Mouse (Mus musculus): ENCODE results near the gene E130114P18Rik. TPM values are rescaled to one million over a fixed set of nuclear protein-coding genes. Genes with fewer than 3 reads are reported as not detected.

The E130114P18Rik gene
- polyA plus RNA-seq, 1 experiment from 2014 or later = 21.3 TPM

DNA sequence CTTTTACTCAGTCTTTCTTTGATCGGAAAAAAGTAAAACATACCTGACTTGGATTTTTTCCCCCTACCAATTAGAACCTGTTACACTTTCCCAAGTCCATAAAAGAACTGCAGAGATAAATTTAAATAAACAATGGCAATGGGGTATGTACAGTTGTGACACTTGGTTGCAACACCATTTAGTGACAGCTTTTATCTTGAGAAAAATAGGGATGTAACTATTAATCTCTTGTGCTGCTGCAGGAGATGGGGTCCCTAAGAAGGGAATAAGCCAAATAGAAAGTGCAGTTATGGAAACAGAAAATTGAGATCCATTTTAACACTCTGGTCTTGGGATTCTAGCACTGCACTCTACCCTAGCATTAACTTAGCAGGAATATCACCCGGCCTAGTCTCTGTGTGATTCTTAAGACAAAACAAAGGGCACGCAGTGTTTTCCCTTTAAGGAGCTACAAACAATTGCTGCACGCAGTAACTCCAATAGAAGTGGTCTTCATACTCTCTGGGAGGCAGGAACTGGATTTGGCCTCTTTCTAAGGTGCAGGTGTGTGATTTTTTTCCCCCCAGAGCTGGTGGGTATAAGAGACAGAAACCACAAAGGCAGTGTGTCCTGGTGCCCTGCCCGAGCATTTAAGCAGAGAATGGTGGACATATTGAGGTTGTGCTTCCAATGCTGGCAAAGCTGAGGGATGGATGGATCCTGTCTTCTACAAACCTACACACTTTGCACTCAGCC lies 25.4 kb downstream of the E130114P18Rik start:
- H3K4me1 ChIP-seq = peaks cover 48% of the 10 kb centered on the region
- peaks cover 97% of the 10 kb centered on the region for H3K27me3 ChIP-seq (ENCODE audit: poor library complexity, severe bottlenecking)
- DNase-seq (ENCODE audit: extremely low spot score, low spot score) = no peak
- H3K4me3 ChIP-seq = peak overlapping the region; percentile 55
- no peaks in the 10 kb centered on the region for H3K9me3 ChIP-seq
- H3K36me3 ChIP-seq (replicated peaks) = no peaks in the 10 kb centered on the region
- 8% methylated on average over 5 of the region's 5 CpGs for whole genome bisulfite sequencing
- peak overlapping the region; percentile 84; the same call in 1 of the 2 replicates for H3K27ac ChIP-seq

DNA sequence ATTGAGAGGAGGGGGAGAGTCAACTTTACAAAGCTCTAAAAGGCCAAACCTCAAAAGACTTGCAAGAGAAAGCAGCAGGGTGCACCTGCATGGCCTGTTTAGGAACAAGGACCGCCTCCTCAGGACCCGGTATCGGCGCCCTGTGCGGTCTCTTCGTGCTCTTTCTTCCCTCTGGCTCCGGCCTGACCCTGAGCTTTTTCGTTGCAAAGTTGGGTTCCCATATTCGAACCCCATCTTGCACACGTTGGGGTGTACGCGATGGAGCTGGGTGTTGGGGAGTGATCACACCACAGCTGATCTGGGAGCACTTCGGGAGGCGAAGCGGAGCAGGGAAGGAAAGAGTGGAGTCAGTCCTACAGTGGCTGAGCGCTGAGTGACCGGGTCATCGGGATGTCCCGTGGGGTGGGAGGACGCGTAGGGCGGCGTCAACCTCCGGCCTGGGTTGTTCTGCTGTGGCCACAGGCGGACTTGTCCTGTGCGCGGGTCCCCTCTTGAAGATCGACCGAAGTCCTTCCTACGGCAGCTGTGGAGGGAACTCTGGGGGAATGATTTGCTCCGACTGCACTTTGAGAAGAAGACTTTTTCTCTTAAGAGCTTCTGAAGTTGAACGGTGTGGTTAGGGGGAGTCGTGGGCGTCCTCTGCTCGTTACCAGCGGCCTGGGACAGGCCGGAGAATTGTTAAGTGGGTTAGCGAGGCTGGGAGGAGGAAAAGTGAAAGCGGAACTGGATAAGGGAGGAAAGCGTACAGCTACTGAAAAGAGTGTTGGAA lies 26.2 kb downstream of the E130114P18Rik start:
- Histone ChIP-seq H3K36me3 (replicated peaks) (no peaks in the 10 kb centered on the region), H3K27me3 (ENCODE audit: poor library complexity, severe bottlenecking) (peaks cover 96% of the 10 kb centered on the region), H3K9me3 (no peaks in the 10 kb centered on the region), H3K4me3 (peak overlapping the region; percentile 55), H3K27ac (peak overlapping the region; percentile 84), H3K4me1 (peaks cover 41% of the 10 kb centered on the region)
- peak; percentile 69 for DNase-seq (ENCODE audit: extremely low spot score, low spot score)
- WGBS = under 1% methylated on average over 40 of the region's 40 CpGs

DNA sequence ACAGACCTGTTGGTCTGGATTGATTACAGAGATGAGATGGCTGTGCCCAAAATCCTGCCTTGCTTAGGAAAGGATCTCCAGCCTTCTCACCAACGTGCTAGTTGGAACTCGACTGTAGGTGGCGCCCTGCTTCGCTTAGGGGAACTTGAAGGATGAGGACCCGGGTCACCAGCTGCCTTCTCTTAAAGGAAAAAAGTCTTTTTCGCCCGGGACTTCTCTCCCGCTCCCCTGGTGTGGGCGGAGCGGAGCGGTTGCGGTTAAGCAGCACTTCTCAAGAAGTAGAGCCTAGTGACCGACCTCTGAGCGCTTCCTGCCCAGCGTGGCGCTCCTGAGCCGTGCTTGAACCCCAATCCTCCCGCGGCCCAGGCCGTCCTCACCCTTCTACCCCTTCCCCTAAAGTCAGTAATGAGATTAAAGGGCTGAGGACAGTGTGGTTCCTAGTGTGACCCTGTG lies 26.8 kb downstream of the E130114P18Rik start:
- WGBS = 0% methylated on average over 20 of the region's 20 CpGs
- peak overlapping the region; percentile 84 for H3K27ac ChIP-seq
- H3K27me3 ChIP-seq (ENCODE audit: poor library complexity, severe bottlenecking) = peaks cover 96% of the 10 kb centered on the region

DNA sequence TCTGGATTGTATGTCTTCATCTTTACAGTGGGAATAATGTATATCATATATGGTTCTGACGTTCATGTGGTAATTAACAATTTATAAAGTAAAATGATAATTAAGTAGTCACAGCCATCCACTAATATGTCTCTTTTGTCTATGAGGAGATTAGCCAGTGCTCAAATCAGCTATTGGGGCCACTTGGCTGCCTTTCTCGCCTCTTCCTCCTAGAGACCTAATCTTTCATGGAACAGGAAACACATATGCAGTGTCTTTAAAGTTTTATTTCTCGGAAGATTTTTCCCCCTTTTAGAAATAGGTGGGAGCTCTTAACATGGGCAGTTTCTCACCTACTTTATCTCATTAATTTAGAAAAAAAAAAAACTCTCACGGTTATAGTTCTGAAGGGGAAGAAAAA lies 27.5 kb downstream of the E130114P18Rik start:
- H3K27me3 ChIP-seq (ENCODE audit: poor library complexity, severe bottlenecking) = peaks cover 94% of the 10 kb centered on the region
- no peaks in the 10 kb centered on the region for H3K9me3 ChIP-seq
- DNase-seq (ENCODE audit: extremely low spot score, low spot score) = no peak
- H3K4me1 ChIP-seq = peaks cover 50% of the 10 kb centered on the region
- no peak overlapping the region for H3K4me3 ChIP-seq
- 44% methylated on average over 4 of the region's 4 CpGs for WGBS
- H3K27ac ChIP-seq = no peak overlapping the region
- no peaks in the 10 kb centered on the region for H3K36me3 ChIP-seq (replicated peaks)

More for the DNA sequence above, 26.8 kb downstream of the E130114P18Rik start:
- H3K4me3 ChIP-seq = peak overlapping the region; percentile 55
- no peaks in the 10 kb centered on the region for H3K36me3 ChIP-seq (replicated peaks)
- H3K9me3 ChIP-seq = no peaks in the 10 kb centered on the region
- DNase-seq (ENCODE audit: extremely low spot score, low spot score) = peak; percentile 87
- peaks cover 44% of the 10 kb centered on the region for H3K4me1 ChIP-seq

DNA sequence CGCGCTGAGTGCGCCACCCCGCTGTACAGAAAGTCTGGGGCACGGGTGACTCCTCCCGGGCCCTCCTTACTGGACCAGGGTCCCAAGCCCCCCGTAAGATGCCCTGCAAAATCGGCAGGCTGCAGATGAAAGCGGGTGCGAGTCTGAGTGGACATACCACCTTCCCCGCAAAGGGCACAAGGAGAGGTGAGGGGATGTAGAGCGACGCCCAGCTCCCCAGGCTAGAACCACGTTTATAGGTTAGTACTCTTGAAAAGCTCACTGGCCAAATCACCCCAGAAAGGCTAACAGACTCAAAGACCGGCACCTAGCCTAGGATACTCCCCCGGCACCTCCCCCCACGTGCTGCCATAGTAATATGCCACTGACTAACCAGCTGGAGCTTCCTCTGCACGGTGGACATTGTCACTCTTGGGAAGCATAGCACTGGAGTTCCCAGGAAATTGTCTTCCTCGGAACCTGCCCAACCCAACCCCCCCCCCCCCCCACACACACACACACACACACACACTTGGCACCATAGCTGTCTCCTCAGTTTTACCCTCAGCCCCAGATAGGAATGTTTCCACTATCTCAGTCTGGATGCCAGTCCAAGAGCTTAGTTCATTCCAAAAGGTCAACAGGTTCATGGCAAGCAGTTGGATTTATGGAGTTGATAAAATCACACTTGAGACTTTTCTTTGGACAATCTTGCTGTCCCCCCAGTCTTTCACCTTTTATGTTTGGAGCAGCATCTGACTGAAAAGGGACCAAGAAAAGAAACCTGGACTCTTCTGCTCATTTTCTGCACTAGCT lies 31.6 kb downstream of the E130114P18Rik start:
- H3K36me3 ChIP-seq (replicated peaks) = no peaks in the 10 kb centered on the region
- H3K4me1 ChIP-seq = peaks cover 22% of the 10 kb centered on the region
- DNase-seq (ENCODE audit: extremely low spot score, low spot score) = no peak
- H3K27ac ChIP-seq = peak overlapping the region; percentile 82
- no peaks in the 10 kb centered on the region for H3K9me3 ChIP-seq
- WGBS = 9% methylated on average over 19 of the region's 19 CpGs
- H3K27me3 ChIP-seq (ENCODE audit: poor library complexity, severe bottlenecking) = peaks cover 67% of the 10 kb centered on the region
- H3K4me3 ChIP-seq = peak overlapping the region; percentile 50

DNA sequence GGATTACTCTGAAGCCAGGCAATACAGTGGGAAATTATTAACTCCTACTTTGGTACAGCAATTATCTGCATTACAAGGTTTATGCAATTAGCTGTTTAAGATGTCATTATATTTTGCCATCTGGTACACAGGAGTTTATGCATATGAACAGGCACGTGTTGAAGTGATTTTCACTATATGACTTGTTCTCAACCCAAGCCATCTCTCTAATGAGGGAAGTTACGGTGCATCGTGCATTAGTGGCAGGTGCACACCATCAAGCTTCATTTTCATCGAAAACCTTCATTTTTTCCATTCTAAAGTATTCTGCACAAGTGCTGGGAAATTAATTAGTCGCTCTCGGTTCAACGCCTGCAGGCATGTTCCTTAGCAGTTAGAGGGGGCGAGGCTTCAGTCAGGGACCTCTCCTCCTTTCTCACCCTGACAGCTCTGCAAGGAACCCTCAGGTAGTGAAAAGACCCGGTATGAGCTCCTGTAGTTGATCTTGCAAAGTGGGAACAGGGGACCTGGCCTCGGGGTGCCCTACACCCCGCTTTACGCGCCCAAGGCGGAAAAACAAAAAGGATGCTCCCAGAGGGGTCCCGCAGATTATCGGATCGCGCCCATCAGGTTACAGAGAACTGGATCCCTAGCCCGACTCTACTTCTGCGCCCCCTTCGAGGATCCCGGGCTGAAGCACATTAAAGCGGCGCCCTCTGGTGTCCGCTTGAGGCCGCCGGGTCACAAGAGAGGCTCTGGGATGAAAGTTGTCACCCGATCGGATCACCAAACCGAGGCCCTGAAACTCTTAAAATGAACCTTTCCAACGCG lies 32.4 kb downstream of the E130114P18Rik start:
- DNase-seq (ENCODE audit: extremely low spot score, low spot score) = peak; percentile 82
- Histone ChIP-seq H3K4me1 (peaks cover 14% of the 10 kb centered on the region), H3K9me3 (no peaks in the 10 kb centered on the region), H3K36me3 (replicated peaks) (no peaks in the 10 kb centered on the region), H3K27me3 (ENCODE audit: poor library complexity, severe bottlenecking) (peaks cover 60% of the 10 kb centered on the region), H3K4me3 (peak overlapping the region; percentile 50), H3K27ac (peak overlapping the region; percentile 82)
- 7% methylated on average over 32 of the region's 32 CpGs for WGBS

DNA sequence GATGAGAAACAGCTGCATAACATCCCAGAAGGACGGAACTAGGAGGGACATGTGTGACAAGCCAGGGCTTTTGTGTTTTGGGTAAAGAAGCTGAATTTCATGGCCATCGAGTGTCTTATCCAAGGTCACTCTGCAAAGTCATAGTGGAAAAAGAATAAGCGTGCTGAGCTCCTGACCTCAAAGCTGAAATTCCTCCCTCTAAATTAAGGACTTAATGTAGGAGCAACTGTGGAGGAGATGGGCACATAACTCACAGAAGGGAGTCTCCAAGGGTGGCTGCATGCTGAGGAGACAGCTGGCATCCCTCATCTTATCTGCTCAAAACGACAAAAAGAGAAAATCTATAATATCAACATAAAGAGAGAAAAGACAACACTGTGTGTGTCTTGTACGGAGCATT lies 33.9 kb downstream of the E130114P18Rik start:
- 82% methylated on average over 5 of the region's 5 CpGs for WGBS
- H3K4me1 ChIP-seq = peaks cover 14% of the 10 kb centered on the region
- H3K27me3 ChIP-seq (ENCODE audit: poor library complexity, severe bottlenecking) = peaks cover 44% of the 10 kb centered on the region
- H3K36me3 ChIP-seq (replicated peaks) = no peaks in the 10 kb centered on the region
- no peak overlapping the region for H3K27ac ChIP-seq
- no peak overlapping the region for H3K4me3 ChIP-seq
- H3K9me3 ChIP-seq = no peaks in the 10 kb centered on the region
- DNase-seq (ENCODE audit: extremely low spot score, low spot score) = no peak

DNA sequence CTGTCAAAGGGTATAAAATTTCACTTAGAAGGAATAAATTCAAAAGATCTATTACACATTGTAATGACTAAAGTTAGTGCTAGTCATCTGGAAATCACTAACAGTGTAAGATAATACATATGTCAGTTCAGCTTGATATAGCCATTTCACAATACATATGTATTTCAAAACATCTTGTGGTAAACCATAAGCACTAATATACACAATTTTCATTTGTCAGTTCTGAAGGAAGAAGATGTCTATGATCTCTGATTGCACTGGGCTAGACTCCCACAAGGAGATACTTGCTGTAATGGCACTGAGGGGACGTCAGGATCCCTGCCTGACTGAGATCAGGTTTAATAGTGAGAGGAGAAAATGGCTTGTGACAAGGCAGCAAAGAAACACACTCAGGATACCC lies 44.5 kb downstream of the E130114P18Rik start:
- no peak overlapping the region for H3K27ac ChIP-seq
- no peaks in the 10 kb centered on the region for H3K36me3 ChIP-seq (replicated peaks)
- no peak overlapping the region for H3K4me3 ChIP-seq
- H3K4me1 ChIP-seq = no peaks in the 10 kb centered on the region
- WGBS = 52% methylated on average over 1 of the region's 1 CpGs
- no peak for DNase-seq (ENCODE audit: extremely low spot score, low spot score)
- H3K27me3 ChIP-seq (ENCODE audit: poor library complexity, severe bottlenecking) = no peaks in the 10 kb centered on the region
- no peaks in the 10 kb centered on the region for H3K9me3 ChIP-seq

DNA sequence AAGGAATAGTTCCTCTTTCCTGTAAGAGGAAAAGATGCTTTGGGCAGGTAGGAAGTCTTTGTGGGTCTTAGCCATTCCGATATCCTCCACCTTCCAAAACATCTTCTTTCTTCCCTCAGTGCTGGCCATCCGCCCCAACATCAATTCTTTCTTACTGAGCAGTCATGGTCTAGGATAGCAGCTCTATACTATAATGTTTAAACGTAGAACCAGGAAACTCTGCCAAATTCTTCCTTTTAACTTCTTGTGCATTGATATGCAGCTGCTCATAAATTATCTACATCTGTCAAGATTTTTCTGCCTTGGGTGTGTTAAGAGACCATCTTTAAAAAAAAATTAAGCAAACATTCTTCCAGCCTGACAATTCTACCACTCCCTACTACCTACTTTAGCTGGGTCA lies 47.5 kb downstream of the E130114P18Rik start:
- no peaks in the 10 kb centered on the region for H3K9me3 ChIP-seq
- H3K27ac ChIP-seq = no peak overlapping the region
- H3K27me3 ChIP-seq (ENCODE audit: poor library complexity, severe bottlenecking) = no peaks in the 10 kb centered on the region
- H3K4me1 ChIP-seq = no peaks in the 10 kb centered on the region
- 91% methylated on average over 3 of the region's 3 CpGs for WGBS
- H3K4me3 ChIP-seq = no peak overlapping the region
- DNase-seq (ENCODE audit: extremely low spot score, low spot score) = no peak
- no peaks in the 10 kb centered on the region for H3K36me3 ChIP-seq (replicated peaks)

DNA sequence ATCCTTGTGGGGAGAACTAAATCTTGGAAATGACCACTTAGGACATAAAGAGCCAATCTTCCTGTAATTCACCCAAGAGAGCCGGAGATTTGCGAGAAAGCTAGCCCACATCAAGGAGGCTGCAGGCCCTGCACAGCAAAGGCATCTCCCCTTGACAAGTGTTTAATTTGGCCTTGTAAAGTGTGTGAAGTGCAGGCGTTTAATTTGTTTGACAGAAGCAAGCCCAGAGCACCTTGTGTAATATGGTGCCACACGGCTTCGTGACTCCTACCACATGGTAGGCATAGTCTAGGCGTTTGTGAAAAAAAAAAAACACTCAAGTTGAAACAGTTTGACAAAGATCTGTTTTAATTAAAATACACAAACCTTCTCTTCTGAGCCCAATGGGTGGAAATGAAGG lies 47.9 kb downstream of the E130114P18Rik start:
- Histone ChIP-seq H3K36me3 (replicated peaks) (no peaks in the 10 kb centered on the region), H3K9me3 (no peaks in the 10 kb centered on the region), H3K4me3 (no peak overlapping the region), H3K27ac (no peak overlapping the region), H3K4me1 (no peaks in the 10 kb centered on the region), H3K27me3 (ENCODE audit: poor library complexity, severe bottlenecking) (no peaks in the 10 kb centered on the region)
- DNase-seq (ENCODE audit: extremely low spot score, low spot score) = no peak
- WGBS = 90% methylated on average over 6 of the region's 6 CpGs

DNA sequence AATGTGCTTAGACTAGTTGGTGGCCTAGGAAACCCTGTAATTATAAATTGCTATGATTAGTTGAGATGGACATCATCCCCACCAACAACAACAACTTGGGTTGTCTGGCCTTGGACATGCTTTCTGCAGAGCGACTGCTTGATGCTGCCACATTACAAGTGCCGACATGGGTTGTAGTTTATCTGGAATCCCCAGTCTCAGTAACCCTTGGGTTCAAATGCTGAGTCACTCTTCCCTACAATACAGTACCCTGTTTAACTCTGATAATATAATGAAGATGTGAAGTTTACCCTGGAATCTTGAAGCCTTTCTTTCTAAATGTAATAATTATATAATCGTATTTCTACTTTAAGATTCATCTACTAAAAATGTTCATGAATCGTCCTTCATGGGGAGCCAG lies 49.4 kb downstream of the E130114P18Rik start:
- H3K9me3 ChIP-seq = no peaks in the 10 kb centered on the region
- no peak for DNase-seq (ENCODE audit: extremely low spot score, low spot score)
- H3K4me3 ChIP-seq = no peak overlapping the region
- H3K27ac ChIP-seq = no peak overlapping the region
- WGBS = 93% methylated on average over 4 of the region's 4 CpGs
- H3K36me3 ChIP-seq (replicated peaks) = no peaks in the 10 kb centered on the region
- no peaks in the 10 kb centered on the region for H3K4me1 ChIP-seq
- H3K27me3 ChIP-seq (ENCODE audit: poor library complexity, severe bottlenecking) = no peaks in the 10 kb centered on the region

DNA sequence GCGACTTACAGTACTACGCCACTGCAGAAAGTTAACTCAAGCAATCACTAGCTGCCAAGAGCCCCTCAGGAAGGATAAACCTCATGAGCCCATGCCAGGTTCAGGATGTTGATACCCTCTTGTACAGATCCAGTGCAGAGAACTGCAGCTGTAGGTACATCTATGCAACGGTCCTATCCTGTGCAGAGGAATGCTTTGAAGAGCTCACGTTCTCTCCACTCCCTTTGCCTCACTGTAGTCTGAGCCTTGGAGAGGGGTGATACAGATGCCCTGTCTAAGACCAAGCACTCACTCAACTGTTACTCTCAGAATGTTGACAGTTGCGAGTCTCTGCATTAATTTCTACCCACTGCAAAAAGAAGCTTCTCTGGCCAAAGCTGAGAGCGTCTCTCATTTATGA lies 54.5 kb downstream of the E130114P18Rik start:
- Histone ChIP-seq H3K27ac (peak overlapping the region; percentile 20; the same call in 1 of the 2 replicates), H3K4me3 (no peak overlapping the region), H3K9me3 (no peaks in the 10 kb centered on the region), H3K27me3 (ENCODE audit: poor library complexity, severe bottlenecking) (no peaks in the 10 kb centered on the region), H3K36me3 (replicated peaks) (no peaks in the 10 kb centered on the region), H3K4me1 (peaks cover 13% of the 10 kb centered on the region)
- no peak for DNase-seq (ENCODE audit: extremely low spot score, low spot score)
- WGBS = 91% methylated on average over 6 of the region's 6 CpGs

All from forebrain, embryonic 10.5 days (tissue).